Mouse (Mus musculus): Measurements from ENCODE around the gene Capns1. TPM values are rescaled to one million over a fixed set of nuclear protein-coding genes. Genes with fewer than 3 reads are reported as not detected.
A peak's percentile ranks its signal among the peaks of the same experiment; 100 is the strongest.
"Not testable (repeated sequence)": the region's sequence is repeated elsewhere in the genome, so short reads cannot be mapped to it uniquely, and the experiment has no call there.

Gene Capns1
- polyA plus RNA-seq, 1 experiment from 2014 or later, result 61.9 TPM

DNA sequence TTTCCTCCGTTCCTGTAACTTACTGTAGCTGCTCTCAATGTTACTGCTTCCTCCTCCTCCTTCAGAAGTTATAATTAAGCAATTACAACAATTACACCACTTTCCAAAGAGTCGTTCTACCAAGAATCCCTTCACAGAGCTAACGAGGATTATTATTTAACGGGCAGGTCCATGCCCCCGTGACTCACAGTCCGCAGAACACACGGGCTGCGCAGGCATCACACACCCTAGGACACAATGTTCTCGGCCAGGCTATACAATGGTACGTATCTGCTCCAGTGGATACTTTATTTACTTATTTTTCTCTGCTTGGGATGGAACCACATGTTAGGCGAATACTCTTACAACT, 21.4 kb upstream of the Capns1 start:
- no peak for DNase-seq (ENCODE audit: low spot score)
- 26% methylated on average over 11 of the region's 11 CpGs for WGBS
- H3K27me3 ChIP-seq (replicated peaks; ENCODE audit: low read depth, poor library complexity, severe bottlenecking), result no peaks in the 10 kb centered on the region
- no peaks in the 10 kb centered on the region for H3K9me3 ChIP-seq
- H3K27ac ChIP-seq (replicated peaks), result peak overlapping the region; percentile 81
- H3K36me3 ChIP-seq (replicated peaks), result peaks cover 33% of the 10 kb centered on the region
- peak overlapping the region; percentile 61 for H3K4me3 ChIP-seq
- peaks cover 17% of the 10 kb centered on the region for H3K4me1 ChIP-seq

DNA sequence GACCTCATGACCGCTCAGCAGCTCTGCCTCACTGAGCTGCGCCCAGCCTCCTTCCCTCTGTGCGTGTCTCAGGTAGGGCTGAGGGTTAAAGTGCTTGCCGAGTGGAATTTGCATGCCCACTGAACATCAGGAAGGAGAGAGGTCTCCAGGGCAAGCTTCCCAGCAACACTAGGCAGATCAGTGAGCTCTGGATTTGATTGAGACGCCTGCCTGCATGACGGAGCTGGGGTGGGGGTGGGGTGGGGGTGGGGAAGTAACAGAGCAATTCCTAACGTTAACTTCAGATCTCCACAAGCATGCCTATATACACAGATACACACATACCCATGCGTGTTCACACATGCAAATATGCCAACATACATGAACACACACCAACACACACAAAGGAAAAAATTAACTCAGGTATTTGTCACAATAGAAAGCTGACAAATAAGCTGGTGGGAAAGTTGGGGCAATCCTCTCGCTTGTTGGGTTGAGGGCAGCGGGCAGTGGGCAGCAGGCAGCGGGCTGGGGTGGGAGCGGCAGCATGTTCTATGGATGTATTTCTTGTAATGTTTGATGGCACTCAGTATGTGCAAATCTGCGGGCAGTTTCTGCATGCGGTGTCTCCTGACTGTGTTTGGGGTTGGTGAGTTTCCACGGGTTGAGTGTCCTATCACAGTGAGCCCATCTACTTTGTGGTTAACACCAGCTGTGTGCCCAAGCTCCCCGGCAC, 20.8 kb upstream of the Capns1 start:
- DNase-seq (ENCODE audit: low spot score), result peak; percentile 82
- H3K4me1 ChIP-seq, result peaks cover 17% of the 10 kb centered on the region
- peak overlapping the region; percentile 81 for H3K27ac ChIP-seq (replicated peaks)
- WGBS, result 6% methylated on average over 16 of the region's 16 CpGs
- no peaks in the 10 kb centered on the region for H3K9me3 ChIP-seq
- no peaks in the 10 kb centered on the region for H3K27me3 ChIP-seq (replicated peaks; ENCODE audit: low read depth, poor library complexity, severe bottlenecking)
- peaks cover 28% of the 10 kb centered on the region for H3K36me3 ChIP-seq (replicated peaks)
- peak overlapping the region; percentile 61 for H3K4me3 ChIP-seq

DNA sequence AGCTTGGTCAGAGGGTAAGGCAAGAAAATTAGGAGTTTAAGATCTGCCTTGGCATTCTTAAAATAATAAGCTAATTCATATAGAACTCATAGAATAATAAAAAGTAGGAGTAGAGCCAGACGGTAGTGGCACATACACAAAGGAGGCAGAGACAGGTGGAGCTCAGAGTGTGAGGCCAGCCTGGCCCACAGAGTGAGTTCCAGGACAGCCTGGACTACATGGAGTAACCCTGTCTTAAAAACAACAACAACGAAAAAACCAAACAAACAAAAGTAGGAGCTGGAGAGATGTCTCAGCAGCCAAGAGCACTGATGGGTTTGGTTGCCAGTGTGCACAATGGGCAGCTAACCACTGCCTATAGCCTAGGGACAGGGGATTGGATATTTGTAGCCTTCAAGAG, 18.7 kb upstream of the Capns1 start:
- Histone ChIP-seq H3K9me3 (0 out of 2 replicates have a peak, but pooled peaks cover 4% of the 10 kb centered on the region), H3K4me3 (no peak overlapping the region), H3K27me3 (replicated peaks; ENCODE audit: low read depth, poor library complexity, severe bottlenecking) (no peaks in the 10 kb centered on the region), H3K4me1 (peaks cover 17% of the 10 kb centered on the region), H3K27ac (replicated peaks) (no peak overlapping the region), H3K36me3 (replicated peaks) (peaks cover 6% of the 10 kb centered on the region)
- 81% methylated on average over 2 of the region's 2 CpGs for WGBS
- DNase-seq (ENCODE audit: low spot score), result no peak

DNA sequence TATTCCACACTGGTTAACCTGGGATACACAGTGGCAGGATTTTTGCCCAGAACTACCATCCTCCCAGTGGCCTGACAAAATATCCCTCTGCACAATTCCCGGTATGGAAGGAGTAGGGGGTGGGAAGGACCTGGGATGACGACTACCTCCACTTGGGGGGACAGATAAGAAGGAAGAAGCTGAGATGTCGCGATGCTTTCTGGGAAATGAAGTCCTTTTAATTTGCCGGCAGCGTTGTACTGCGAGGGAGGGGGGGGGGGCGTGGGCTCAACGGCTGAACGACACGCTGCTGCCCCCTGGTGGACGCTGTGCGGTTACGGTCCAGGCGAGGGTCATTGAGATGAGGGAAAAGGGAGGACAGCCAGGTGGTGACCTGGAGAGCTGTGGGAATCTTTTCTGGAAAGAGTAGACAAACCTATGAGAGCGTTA, 18.1 kb upstream of the Capns1 start:
- 0 out of 2 replicates have a peak, but pooled peaks cover under 1% of the 10 kb centered on the region for H3K36me3 ChIP-seq (replicated peaks)
- DNase-seq (ENCODE audit: low spot score), result peak; percentile 91
- no peaks in the 10 kb centered on the region for H3K27me3 ChIP-seq (replicated peaks; ENCODE audit: low read depth, poor library complexity, severe bottlenecking)
- H3K4me3 ChIP-seq, result peak overlapping the region; percentile 44
- 0 out of 2 replicates have a peak, but pooled peaks cover 4% of the 10 kb centered on the region for H3K9me3 ChIP-seq
- H3K27ac ChIP-seq (replicated peaks), result peak overlapping the region; percentile 36; the same call in 1 of the 2 replicates
- H3K4me1 ChIP-seq, result peaks cover 17% of the 10 kb centered on the region
- WGBS, result 1% methylated on average over 16 of the region's 16 CpGs

DNA sequence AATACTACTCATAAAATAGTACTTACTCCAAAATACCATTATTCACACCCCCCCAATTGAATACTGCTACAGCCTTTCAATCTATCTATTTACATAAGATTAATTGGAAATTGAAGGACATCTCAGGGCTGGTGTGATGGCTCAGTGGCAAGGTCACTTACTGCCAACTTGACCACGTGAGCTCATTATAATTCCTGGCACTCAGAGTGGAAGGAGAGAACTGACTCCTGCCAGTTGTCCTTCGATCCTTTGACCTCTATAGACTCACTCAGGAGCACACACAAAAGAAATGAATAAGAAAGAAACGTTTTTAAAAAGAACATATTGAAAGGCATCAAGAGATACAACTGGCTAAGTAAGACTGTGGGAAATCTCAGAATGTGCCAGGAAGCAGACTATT, 17.3 kb upstream of the Capns1 start:
- Histone ChIP-seq H3K36me3 (replicated peaks) (no peaks in the 10 kb centered on the region), H3K4me3 (no peak overlapping the region), H3K27ac (replicated peaks) (no peak overlapping the region), H3K4me1 (peaks cover 17% of the 10 kb centered on the region), H3K27me3 (replicated peaks; ENCODE audit: low read depth, poor library complexity, severe bottlenecking) (no peaks in the 10 kb centered on the region), H3K9me3 (0 out of 2 replicates have a peak, but pooled peaks cover 4% of the 10 kb centered on the region)
- no peak for DNase-seq (ENCODE audit: low spot score)
- WGBS, result 87% methylated on average over 3 of the region's 3 CpGs

DNA sequence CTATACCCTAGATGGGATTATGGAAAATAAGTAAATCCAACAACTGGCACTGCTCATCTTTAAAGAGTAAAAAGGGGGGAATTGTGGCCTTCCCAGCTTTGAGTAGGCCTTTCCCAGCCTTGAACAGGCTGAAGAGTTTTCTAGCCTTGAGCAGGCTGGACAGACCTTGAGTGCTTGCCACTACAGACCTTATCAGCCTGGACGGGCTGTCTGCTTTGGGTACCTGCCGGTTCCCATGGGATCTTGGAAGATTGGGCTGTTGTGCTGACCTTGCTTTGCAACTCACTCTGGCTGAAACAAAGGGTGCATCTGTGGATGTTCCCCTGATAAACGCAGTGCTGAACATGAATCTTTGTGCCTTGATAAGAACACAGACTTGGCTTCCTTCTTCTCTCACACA, 15.3 kb upstream of the Capns1 start:
- no peaks in the 10 kb centered on the region for H3K27me3 ChIP-seq (replicated peaks; ENCODE audit: low read depth, poor library complexity, severe bottlenecking)
- H3K36me3 ChIP-seq (replicated peaks), result no peaks in the 10 kb centered on the region
- H3K9me3 ChIP-seq, result 0 out of 2 replicates have a peak, but pooled peaks cover 4% of the 10 kb centered on the region
- H3K27ac ChIP-seq (replicated peaks), result no peak overlapping the region
- H3K4me1 ChIP-seq, result peaks cover 3% of the 10 kb centered on the region
- no peak overlapping the region for H3K4me3 ChIP-seq
- no peak for DNase-seq (ENCODE audit: low spot score)
- WGBS, result 86% methylated on average over 3 of the region's 3 CpGs

DNA sequence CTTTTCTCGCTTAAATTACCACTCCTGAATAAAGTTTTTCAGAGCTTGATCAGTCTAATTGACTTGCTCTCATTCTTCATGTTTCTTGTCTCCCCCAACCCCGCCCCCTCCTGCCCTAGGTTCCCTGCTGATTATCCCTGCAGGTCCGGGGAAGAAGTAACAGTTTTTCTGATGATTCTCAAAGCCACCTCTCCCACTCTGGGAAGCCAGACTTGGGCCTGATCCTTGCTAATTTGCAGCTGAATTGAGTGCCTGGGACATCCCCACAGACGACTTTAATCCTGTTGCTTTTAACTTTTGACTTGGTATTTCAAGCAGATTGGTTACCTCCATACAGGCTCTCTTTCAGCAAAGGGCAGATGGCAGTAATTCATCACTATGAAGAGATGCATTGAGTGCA, 12.4 kb upstream of the Capns1 start:
- no peak for DNase-seq (ENCODE audit: low spot score)

DNA sequence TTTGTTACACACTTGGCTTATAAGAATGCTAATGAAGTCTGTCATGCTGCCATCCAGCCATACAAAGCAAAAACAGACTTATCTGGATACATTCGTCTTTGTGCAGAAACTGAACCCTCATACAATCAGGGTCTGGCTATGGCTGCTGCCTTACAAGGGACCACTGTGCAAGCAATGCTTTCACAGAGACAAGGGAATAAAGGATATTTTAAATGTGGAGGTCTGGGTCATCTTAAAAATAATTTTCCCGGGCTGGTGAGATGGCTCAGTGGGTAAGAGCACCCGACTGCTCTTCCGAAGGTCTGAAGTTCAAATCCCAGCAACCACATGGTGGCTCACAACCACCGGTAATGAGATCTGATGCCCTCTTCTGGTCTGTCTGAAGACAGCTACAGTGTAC, 7.8 kb upstream of the Capns1 start:
- H3K27ac ChIP-seq (replicated peaks); H3K27me3 ChIP-seq (replicated peaks; ENCODE audit: low read depth, poor library complexity, severe bottlenecking); H3K36me3 ChIP-seq (replicated peaks); H3K4me1 ChIP-seq; H3K4me3 ChIP-seq; DNase-seq (ENCODE audit: low spot score); H3K9me3 ChIP-seq: not testable (repeated sequence)
- 61% methylated on average over 5 of the region's 5 CpGs for WGBS

More for the DNA sequence above, 12.4 kb upstream of the Capns1 start:
- Histone ChIP-seq H3K9me3 (0 out of 2 replicates have a peak, but pooled peaks cover 4% of the 10 kb centered on the region), H3K27me3 (replicated peaks; ENCODE audit: low read depth, poor library complexity, severe bottlenecking) (no peaks in the 10 kb centered on the region), H3K36me3 (replicated peaks) (no peaks in the 10 kb centered on the region), H3K4me3 (no peak overlapping the region), H3K4me1 (no peaks in the 10 kb centered on the region), H3K27ac (replicated peaks) (no peak overlapping the region)
- 31% methylated on average over 4 of the region's 4 CpGs for WGBS

DNA sequence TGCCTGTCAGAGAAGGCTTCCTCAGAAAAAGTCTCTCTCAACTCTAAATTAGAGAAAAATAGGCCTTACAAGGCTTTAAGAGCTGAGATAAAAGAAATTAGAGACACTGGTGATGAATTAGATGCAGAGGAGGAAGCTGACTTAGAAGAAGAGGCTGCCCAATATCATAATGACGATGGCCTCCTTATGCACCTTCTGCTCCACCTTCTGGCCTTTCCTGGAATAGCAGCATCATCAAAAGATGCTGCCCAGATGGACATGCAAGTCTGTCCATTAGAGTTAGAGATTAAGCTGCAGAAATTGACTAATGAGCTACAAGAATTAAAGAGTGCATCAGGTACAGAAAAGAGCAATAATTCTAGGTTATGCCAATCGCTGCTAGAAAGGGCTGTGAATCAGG, 6.8 kb upstream of the Capns1 start:
- Histone ChIP-seq H3K4me3 (no peak overlapping the region), H3K4me1 (no peaks in the 10 kb centered on the region), H3K9me3 (no peaks in the 10 kb centered on the region), H3K36me3 (replicated peaks) (no peaks in the 10 kb centered on the region), H3K27ac (replicated peaks) (no peak overlapping the region), H3K27me3 (replicated peaks; ENCODE audit: low read depth, poor library complexity, severe bottlenecking) (no peaks in the 10 kb centered on the region)
- 5% methylated on average over 2 of the region's 2 CpGs for WGBS
- peak; percentile 57 for DNase-seq (ENCODE audit: low spot score)

DNA sequence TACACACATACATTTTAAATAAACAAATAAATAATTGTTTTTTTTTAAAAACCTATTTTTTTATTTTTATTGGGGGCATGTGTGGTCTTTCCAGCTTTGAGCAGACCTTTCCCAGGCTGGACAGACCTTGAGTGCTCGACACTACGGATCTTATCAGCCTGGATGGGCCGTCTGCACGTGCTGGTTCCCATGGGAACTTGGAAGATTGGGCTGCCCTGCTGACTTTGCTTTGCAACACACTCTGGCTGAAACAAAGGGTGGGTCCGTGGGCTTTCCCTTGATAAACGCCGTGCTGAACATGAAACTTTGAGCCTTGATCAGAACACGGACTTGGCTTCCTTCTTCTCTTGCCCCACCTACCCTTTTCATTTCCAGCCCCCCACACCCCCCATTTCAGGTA, 5.8 kb upstream of the Capns1 start:
- WGBS, result 51% methylated on average over 8 of the region's 8 CpGs
- Histone ChIP-seq H3K4me1 (peaks cover 2% of the 10 kb centered on the region; the same call in 1 of the 2 replicates), H3K36me3 (replicated peaks) (no peaks in the 10 kb centered on the region), H3K27me3 (replicated peaks; ENCODE audit: low read depth, poor library complexity, severe bottlenecking) (no peaks in the 10 kb centered on the region), H3K4me3 (no peak overlapping the region), H3K9me3 (no peaks in the 10 kb centered on the region), H3K27ac (replicated peaks) (no peak overlapping the region)
- no peak for DNase-seq (ENCODE audit: low spot score)

DNA sequence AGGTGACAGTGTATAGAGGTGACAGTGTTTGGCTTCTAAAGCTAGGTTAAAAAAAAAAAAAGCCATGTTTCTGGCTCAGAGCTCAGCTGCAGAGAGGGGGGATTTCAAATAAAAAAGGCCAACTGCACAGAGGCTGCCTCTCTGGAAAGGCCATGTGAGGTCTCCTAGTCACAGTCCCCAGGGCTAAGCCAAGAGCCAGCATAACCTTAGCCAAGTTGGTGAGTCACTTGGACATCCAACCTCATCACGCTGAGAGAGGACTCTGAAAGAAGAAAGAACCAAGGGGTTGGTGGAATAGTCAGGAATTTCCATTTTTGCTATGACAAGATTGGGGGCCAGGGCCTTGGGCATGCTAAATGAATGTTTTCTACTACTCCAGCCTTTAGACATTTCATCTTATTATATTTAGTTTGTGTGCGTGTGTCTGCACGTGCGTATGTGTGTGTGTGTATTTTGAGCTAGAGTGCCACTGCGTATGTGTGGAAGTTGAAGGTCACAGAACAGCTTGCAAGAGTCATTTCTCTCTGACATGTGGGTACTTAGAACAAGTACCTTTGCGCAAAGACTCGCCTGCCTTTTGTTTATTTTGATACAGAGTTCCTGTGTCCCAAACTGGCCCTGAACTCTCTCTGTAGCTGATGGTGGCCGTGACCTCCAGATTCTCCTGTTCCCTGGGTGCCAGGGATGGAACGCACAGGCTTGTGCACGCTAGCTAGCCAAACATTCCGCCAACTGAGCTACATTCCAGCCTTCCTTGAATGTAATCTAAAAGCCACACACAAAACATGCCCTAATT, 4.5 kb upstream of the Capns1 start:
- Histone ChIP-seq H3K27ac (replicated peaks) (no peak overlapping the region), H3K4me1 (peaks cover 6% of the 10 kb centered on the region), H3K4me3 (no peak overlapping the region), H3K27me3 (replicated peaks; ENCODE audit: low read depth, poor library complexity, severe bottlenecking) (no peaks in the 10 kb centered on the region), H3K9me3 (no peaks in the 10 kb centered on the region), H3K36me3 (replicated peaks) (no peaks in the 10 kb centered on the region)
- DNase-seq (ENCODE audit: low spot score), result no peak
- WGBS, result 76% methylated on average over 11 of the region's 11 CpGs

DNA sequence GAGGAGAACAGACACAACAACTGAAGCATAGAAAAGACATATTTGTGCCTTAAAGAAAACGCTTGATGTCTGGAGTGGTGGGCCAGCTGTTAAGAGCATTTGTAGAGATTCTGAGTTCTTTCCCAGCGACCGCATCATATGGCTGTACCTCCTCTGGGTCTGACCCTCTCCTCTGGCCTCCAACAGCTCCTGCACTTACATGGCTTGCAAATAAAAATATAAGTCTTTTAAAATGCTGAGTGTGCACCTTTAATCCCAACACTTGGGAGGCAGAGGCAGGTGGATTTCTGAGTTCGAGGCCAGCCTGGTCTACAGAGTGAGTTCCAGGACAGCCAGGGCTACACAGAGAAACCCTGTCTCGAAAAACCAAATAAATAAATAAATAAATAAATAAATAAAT, 2.0 kb upstream of the Capns1 start:
- 87% methylated on average over 5 of the region's 5 CpGs for WGBS
- not testable (repeated sequence) for H3K27ac ChIP-seq (replicated peaks); H3K4me3 ChIP-seq; DNase-seq (ENCODE audit: low spot score); H3K9me3 ChIP-seq; H3K36me3 ChIP-seq (replicated peaks); H3K27me3 ChIP-seq (replicated peaks; ENCODE audit: low read depth, poor library complexity, severe bottlenecking)
- H3K4me1 ChIP-seq, result peaks cover 14% of the 10 kb centered on the region

DNA sequence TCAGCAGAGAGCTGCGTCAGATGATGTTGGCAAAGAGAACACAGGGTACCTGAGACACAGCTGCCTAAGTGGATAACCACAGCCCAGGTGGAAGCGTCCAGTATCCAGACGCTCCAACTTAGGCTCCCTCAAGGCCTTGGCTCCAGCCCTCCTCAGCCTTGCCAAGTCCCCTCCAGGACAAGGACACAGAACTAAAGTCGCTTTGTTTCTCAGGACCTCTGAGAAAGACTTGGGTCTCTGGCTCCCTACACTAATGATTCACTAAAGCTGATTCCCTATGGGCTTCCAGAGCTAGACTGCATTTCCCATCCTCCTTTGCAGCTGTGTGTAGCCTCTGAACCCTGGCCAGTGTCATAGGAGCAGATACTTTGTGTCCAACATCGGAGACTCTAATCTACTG, 1.6 kb upstream of the Capns1 start:
- H3K27ac ChIP-seq (replicated peaks), result no peak overlapping the region
- peaks cover 18% of the 10 kb centered on the region for H3K4me1 ChIP-seq
- no peaks in the 10 kb centered on the region for H3K36me3 ChIP-seq (replicated peaks)
- no peaks in the 10 kb centered on the region for H3K9me3 ChIP-seq
- no peak overlapping the region for H3K4me3 ChIP-seq
- DNase-seq (ENCODE audit: low spot score), result no peak
- H3K27me3 ChIP-seq (replicated peaks; ENCODE audit: low read depth, poor library complexity, severe bottlenecking), result no peaks in the 10 kb centered on the region
- 84% methylated on average over 5 of the region's 5 CpGs for WGBS

Data from embryonic facial prominence, embryonic 10.5 days (tissue).